Mouse (Mus musculus) embryo, embryonic 10 days (tissue): ENCODE data around the gene Endou.

Experiments used
- DNase-seq: peaks from one replicate; pipeline ENCODE4 v3.0.0-alpha.2; 2015; ENCODE audit warnings: low spot score

Gene Endou

GRCm38 (mm10) chr15:97731111-97731510 lies at the start of gene Endou:
Endou (minus strand) TSS chr15:97731339.
- no peak for DNase-seq

- DNase-seq: no peak
Measured at GRCm38 (mm10) chr15:97780611-97781031, 49.5 kb upstream of the Endou start.

GRCm38 (mm10) chr15:97779576-97779975 lies 48.4 kb upstream of the Endou start:
- no peak for DNase-seq

DNA sequence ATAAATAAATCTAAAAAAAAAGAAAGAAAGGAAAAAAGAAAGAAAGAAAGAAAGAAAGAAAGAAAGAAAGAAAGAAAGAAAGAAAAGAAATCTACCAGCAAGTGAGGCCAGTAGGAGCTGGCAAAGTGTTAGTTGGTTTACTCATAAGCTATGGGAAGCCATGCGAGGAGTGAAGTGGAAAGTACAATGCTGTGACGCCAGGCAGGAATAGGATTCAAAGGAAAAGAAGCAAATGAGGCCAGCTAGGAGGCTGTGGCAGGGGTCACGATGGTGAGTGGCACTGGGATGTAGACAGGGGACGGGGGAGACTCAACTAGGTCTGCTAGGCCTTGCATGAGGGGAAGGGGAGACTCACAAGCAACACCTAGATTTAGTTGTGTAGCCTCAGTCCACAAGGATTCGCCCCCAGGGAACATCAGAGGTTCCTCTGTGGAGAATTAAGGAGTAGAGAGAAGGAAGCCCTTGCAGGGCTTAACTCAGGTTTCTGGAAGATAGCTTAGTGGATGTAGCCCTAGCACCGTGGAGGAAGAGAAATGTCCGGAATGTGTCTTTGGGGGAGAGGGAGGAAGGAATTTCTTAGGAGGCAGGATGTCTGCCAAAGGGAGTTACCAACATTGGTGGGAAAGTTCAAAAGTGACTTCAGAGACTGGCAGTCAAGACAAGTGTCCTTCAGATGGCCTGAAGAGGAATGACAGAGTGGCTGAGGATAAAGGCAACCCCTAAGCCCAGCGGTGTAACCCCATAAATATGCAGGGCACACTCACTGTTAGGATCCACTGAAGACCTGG lies 47.4 kb upstream of the Endou start, which contains the start of gene Slc48a1:
TSS of gene Slc48a1 (plus strand) at position 210 of the 788 bp plus-strand sequence.
- no peak for DNase-seq

DNA sequence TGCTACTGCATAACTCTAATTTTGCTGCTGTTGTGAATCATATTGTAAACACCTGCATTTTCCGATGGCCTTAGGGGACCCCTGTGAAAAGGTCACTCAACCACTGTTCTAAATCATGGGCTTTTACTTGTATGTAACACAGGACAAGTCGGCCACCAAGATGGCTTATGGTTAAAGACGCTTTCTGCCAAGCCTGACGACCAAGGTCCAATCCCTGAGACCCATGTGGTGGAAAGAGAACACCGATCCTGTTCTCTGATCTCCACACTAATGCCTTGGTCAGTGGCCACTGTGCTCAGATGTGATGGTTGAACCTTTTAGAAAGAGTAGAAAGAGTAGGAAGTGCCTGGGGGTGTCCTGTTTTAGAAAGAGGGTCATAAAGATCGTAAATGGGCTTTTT lies 45.8 kb upstream of the Endou start:
- DNase-seq: no peak

- DNase-seq: peak; percentile 83
Measured at GRCm38 (mm10) chr15:97776514-97776913, 45.4 kb upstream of the Endou start.

DNA sequence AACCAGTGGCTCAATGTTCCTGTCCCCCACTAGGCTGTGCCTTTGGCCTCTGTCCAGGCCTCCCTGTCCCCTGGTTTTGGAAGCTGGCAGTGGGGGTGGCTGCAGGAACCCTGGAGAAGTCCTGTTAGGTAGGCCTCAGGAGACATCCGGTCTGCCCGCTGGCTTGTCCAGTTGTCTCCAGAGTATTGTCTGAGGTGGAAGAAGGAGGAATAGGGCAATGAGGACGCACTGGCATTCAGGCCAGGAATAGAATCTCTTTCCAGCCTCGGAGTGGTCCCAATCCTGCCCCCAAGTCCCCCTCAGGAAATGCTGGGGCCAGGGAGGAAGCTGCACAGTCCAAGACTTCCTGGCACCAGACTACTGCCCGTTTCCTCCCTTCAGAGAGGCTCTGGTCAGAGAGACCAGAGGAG lies 42.8 kb upstream of the Endou start:
- DNase-seq: no peak

DNA sequence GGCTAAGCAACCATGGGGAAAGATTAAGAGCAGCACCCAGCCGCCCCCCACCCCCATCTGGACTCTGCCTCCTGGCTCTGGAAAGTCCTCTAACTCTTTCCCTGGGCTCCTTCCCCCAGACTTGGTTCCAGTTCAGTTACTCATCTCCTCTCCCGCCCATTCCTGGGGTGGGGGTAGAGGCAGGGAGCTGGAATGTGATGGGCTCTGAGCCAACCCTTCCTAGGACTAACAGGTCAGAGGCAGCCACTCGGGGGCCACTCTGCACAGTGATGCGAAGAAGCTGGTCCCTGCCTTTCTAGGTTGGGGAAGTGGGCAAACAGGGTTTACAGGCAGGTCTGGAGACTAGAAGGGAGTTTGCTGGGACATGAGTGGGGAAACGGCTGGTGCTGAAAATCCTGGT lies 42.0 kb upstream of the Endou start:
- peak; percentile 61 for DNase-seq

DNA sequence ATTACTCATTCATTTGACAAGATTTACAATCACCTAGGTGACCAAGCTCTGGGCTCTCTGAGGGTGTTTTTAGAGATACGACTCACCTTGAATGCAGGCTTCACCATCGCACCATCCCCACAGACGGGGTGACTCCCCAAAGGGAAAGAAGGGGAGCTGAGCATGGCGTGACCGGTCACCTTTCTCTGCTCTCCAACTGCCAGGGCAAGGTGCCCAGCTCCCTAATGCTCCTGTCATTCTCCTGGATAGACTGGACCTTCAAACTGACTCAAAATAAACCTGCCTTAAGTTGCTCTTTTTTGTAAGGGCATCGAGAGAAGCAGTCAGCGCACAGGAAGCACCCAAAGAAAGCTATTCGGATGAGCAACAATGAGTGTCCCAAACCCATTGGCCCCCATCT lies 39.1 kb upstream of the Endou start:
- no peak for DNase-seq

DNA sequence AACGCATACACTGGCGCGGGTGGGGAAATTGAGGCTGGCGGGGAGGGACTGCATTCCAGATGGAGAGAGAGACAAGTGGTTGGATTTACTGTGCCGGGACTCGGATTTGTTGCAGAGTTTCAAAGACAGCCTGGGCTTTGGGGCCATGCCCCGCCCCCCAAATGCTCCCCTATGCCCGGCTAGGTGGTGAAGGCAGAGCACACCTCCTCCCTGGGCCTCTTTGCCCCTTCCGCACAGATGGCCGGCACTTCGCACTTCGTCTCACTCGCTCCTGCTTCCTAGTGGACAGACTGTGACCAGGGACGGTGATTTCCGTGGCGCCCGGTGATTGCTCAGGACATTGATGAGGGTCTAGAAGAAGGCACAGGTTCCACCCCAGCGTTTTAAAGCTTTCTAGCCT lies 37.1 kb upstream of the Endou start:
- DNase-seq: peak; percentile 59

DNA sequence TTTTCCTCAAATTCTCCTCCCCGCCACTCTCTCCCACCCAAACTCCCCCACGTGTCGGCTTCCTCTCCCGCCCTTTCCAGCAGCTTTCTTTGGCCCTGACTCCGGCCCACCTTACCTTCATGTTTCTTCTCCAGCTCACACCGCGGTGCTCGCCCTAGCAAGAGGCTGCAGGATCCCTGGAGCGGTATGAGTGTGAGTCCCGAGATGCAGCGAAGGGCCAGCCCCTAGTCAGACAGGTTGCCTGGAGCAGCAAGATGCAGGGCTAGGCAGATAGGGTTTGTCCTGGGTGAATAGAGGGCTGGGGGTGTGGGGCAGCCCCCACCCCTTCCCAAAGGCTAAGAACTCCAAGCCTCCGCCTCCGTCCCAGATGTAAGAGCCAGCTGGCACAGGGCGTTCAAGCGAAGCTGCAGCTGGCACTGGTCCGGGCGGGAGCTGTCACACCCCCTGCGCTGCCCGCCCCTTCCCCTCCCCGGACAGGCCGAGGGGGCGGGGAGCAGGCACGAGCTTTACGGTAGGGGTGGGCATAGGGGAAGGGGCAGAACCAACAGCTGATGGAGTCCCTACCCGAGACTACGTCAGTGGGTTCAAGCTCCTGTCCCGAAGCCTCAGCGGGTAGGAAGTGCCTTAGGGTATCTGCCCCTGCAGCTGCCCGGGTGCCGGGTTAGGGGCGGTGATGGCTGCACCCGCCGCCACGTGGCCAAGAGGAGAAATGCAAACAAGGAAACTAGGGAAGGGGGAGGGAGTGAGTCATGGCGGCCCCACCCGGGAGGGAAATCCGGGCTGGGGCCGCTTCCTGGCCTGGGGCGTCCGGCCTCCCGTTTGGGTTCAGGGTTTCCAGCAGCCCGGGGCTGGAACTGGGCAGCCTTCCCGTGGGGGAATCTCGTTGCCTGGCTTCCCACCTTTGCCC lies 36.4 kb upstream of the Endou start, which contains the start of gene Rapgef3:
TSS of gene Rapgef3 (minus strand) at position 693 of the 907 bp plus-strand sequence.
- DNase-seq: peak; percentile 80

DNA sequence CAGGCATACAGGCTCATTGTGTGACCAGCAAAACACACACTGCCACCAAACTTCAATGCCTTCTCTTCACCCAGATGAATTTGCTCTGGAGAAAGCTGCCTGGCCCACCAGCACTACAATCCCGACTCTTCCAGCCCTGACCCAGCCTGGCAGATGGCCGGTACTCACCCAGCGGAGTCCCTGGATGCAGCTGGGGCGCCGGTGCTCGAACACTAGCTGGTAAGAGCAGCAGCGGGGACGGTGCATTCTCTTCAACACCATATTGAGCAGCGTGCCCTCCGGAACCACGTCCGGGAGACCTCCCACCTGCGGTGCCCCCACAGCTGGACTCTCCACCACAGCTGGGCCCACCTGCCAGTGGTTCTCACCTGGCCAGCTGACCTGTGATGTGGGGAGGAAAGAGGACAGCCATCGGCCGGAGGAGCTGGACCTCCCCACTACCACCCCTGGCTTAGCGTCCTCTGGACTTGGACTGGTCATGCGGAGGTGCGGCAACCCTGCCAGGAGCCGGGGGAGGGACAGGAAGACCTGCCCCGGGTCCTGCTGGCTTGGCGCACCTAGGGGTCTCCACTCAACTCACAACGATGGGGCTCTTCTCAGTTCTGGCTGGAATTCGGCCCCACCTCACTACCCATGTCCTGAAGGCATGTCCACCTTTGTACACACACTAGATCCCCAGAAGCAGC lies 35.6 kb upstream of the Endou start:
- no peak for DNase-seq

DNA sequence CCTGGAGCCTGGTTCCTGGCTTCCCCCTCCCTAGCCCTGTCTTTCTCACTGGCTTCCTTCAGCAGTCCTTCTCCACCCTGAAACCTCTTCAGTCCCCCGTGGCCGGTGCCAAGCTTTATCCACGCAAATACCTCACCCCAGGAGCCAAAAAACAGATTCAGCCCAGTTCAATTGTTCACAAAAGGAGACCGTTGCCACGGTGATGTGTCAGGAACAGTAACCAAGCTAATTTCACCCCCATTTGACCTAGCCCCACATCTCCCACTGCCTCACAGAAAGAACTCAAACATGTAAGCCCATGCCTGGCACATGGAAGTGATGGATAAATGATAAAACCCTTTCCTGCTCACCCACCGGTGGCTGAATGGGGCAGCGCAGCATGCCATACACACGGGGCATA lies 35.1 kb upstream of the Endou start:
- peak; percentile 50 for DNase-seq

DNA sequence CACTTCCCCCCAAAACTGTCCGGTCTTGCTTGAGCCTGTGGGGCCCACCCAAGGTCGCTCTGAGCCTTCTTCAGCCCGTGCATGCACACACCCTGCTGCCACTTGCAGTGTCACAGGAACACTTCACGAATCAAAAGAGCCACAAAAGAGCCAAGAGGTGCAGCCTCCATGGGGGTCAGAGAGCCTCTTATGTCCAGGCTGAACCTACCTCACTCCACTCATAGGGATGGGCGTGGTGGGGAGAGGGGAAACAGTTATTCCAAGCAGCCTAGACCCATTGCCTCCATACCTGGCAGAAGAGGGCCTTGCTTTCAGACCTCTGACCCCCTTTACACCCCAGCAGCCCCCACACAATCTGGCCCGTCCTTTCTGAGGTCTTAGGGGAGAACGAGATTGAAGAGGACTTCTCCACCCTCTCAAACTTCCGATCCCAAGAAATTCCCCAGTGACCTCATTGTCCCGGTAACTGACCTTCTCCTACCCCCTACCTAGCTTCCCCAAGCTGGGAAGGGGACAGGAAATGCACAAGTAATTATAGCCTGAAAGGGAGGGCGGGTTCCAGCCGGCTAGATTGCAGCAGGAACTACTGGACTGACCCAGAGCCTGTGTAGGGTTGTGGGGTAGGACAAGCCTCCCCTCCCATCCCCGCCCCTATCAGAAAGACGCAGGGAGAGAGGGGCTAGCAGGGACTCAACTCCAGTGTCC lies 34.1 kb upstream of the Endou start:
- no peak for DNase-seq

DNA sequence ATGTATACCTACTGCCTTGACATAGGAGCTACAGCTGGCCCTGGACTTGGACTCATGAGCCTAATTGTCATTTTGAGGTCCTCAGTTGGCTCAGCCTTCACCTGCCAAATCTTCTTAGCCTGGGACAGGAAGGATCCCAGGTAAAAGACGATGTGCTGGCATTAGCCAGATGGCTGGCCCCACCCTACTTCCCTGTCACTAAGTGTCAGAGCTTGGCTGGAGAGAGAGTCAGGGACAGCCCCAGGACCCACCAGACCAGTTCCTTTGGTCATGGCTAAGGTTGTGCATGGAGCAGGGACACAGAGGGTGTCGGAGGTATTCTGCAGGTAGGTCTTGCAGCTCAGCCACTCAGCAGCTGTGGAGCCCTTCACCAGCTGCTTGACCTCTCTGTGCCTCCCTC lies 33.4 kb upstream of the Endou start:
- DNase-seq: no peak

DNA sequence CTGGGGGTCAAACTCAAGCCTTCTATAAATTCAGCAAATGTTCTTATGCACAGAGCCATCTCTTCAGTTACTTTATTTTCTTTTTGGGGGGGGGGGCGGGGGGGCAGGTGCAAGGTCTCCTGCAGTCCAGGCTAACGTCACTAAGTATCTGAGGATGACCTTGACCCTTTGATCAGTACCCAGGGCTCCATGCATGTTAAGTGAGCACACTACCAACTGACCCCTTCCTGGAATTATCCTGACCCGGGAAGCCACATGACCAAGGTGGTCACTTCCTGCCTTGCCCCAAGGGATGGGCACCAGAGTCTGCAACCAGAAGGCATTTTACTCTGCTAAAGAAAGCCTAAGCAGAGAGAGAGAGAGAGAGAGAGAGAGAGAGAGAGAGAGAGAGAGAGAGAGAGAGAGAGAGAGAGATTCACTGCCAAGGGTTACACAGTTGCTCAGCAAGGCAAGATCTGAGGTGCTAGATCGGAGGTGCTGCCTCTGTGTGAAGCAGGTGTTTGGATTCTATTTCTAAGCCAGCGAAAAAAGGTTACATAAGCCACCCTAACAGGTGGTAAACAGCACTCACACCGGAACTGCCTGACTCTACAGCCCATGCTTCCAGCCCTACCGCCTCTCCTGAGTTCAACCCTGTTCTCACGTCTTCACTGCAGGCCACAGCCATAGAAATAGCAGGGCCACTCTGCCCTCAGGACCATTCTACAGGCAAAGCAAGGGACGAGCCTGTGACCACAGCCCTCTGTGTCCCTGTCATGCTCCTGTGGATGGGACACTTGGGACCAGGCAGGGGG lies 32.3 kb upstream of the Endou start:
- no peak for DNase-seq

DNA sequence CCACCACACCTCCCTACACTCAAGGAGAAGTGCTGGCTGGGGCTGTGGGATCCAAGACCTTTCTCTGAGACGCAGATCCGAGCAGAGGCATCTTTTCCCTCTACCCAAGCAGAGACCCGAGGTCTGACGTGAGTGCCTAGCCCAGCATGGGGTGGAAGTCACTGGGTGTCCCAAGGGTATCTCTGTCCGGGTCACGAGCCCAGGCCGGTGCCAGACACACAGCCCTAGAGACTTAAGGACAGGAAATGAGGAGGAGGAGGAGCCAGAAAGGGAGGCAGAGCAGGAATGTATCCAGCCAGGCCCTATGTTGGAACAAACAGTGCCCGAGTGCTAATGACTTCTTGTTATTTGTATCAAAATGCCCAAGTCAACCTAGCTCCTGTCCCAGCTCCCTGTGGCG lies 31.6 kb upstream of the Endou start:
- no peak for DNase-seq

DNA sequence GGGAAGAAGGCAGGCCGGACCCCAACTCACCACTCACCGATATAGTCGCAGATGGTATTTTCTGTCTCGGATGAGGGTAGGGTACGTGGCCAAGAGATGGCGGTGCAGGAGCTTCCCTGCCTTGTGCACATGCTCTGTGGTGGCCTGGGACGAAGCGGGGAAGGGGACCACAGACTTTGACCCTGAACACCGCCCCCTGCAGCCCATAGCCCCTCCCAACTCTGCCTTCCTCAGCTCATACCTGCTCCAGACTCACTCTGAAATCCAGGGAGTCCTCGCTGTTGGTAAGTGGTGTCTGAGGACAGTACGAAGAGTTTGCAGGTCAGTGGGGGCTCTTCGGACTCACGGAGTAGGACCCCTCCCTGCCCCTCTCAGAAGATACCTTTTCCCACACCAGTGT lies 30.3 kb upstream of the Endou start:
- no peak for DNase-seq

DNA sequence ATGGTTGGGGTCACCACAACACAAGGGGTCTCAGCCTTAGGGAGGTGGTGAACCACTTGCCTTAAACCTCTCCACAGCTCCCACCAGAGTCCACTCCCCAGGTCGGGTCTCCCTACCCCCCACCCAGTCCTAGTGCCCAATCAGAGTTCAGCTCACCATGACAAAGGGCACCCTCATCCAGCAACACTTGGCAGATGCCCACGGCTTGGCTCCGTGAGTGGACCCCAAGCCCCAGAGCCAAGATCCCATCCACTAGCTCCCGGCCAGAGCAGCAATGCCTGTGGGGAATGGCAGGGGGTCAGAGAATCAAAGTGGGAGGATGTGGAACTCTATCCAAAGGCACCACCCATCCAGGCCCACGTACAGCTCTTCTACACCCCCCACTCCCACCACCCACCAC lies 29.8 kb upstream of the Endou start:
- DNase-seq: no peak

DNA sequence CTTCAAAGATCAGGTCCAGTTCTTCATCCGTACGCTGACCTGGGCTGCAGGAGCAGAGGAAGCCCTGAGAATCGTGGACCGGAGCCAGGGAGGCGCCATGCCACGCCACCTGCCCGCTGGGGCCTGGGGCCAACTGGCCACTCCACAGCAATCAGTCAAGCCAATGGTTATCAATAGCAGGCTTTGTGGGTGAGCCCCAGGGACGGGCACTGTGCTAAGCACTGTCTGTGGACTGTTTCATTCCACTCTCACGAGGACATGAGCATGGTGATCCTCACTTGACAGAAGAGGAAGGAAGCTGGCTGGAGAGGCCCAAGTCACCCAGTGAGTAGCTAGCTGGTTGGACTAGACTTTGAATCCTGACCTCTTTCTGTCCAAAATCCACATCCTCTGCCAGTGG lies 28.9 kb upstream of the Endou start:
- no peak for DNase-seq

- DNase-seq: no peak
Measured at GRCm38 (mm10) chr15:97755361-97755760, 24.2 kb upstream of the Endou start.
